Mouse (Mus musculus) right cerebral cortex, adult 2 months (tissue): ENCODE measurements around the gene Phf14.
"Not testable (repeated sequence)": the region's sequence is repeated elsewhere in the genome, so short reads cannot be mapped to it uniquely, and the experiment has no call there.

Source experiments
- DNase-seq, 2 experiments: peaks; one replicate each; pipeline ENCODE4 v3.0.0; 2021 to 2022; ENCODE audit warnings: low spot score in 2 of 2

Gene Phf14

GRCm38 (mm10) chr6:11907269-11908032 is at the start of gene Phf14, which contains the start of gene Ndufa4:
Gene Phf14, plus strand, starts transcription at chr6:11907809.
Gene Ndufa4, minus strand, starts transcription at chr6:11907497.
- DNase-seq, result peak; percentile 93 to 96

GRCm38 (mm10) chr6:11875364-11875763 is 32.2 kb upstream of the Phf14 start:
- not testable (repeated sequence) for DNase-seq

GRCm38 (mm10) chr6:11900809-11901310 is 6.7 kb upstream of the Phf14 start:
- DNase-seq, result no peak

- DNase-seq, result peak in 1 of 2 experiments; percentile 5
Measured at GRCm38 (mm10) chr6:11906890-11907268, 730 bp upstream of the Phf14 start.

- DNase-seq, result no peak
Measured at GRCm38 (mm10) chr6:11908170-11908569, 561 bp downstream of the Phf14 start.

- peak; percentile 85 to 87 for DNase-seq
Measured at GRCm38 (mm10) chr6:11925496-11926041, 18.0 kb downstream of the Phf14 start.

GRCm38 (mm10) chr6:11926082-11926595 is 18.5 kb downstream of the Phf14 start:
- peak; percentile 24 to 31 for DNase-seq

GRCm38 (mm10) chr6:11927485-11927884 is 19.9 kb downstream of the Phf14 start:
- DNase-seq, result no peak

- DNase-seq, result no peak
Measured at GRCm38 (mm10) chr6:11933403-11933802, 25.8 kb downstream of the Phf14 start.

GRCm38 (mm10) chr6:11940895-11941294 is 33.3 kb downstream of the Phf14 start:
- DNase-seq, result no peak

GRCm38 (mm10) chr6:11942089-11942488 is 34.5 kb downstream of the Phf14 start:
- no peak for DNase-seq

GRCm38 (mm10) chr6:11948100-11948499 is 40.5 kb downstream of the Phf14 start:
- DNase-seq, result no peak

- DNase-seq, result no peak
Measured at GRCm38 (mm10) chr6:11960172-11960571, 52.6 kb downstream of the Phf14 start.

GRCm38 (mm10) chr6:11993782-11994181 is 86.2 kb downstream of the Phf14 start:
- DNase-seq, result no peak

- DNase-seq, result no peak
Measured at GRCm38 (mm10) chr6:11998576-11998975, 91.0 kb downstream of the Phf14 start.

- DNase-seq, result no peak
Measured at GRCm38 (mm10) chr6:11999506-11999905, 91.9 kb downstream of the Phf14 start.

GRCm38 (mm10) chr6:12005455-12005854 is 97.8 kb downstream of the Phf14 start:
- DNase-seq, result no peak

GRCm38 (mm10) chr6:12006001-12006400 is 98.4 kb downstream of the Phf14 start:
- DNase-seq, result no peak

- DNase-seq, result no peak
Measured at GRCm38 (mm10) chr6:12012103-12012502, 104.5 kb downstream of the Phf14 start.

- no peak for DNase-seq
Measured at GRCm38 (mm10) chr6:12014035-12014434, 106.4 kb downstream of the Phf14 start.

- DNase-seq, result no peak
Measured at GRCm38 (mm10) chr6:12014733-12015132, 107.1 kb downstream of the Phf14 start.

GRCm38 (mm10) chr6:12019736-12020135 is 112.1 kb downstream of the Phf14 start:
- no peak for DNase-seq

GRCm38 (mm10) chr6:12020156-12020555 is 112.5 kb downstream of the Phf14 start:
- no peak for DNase-seq
